Mouse (Mus musculus) fat pad, adult 2 months (tissue): ENCODE data around the gene Bach1.

Source experiments
- DNase-seq: peaks from one replicate; pipeline ENCODE4 v3.0.0-alpha.2; 2011; ENCODE audit warnings: low read depth, low spot score; ENCODE audit errors: extremely low read depth

Gene Bach1

GRCm38 (mm10) chr16:87698692-87699305 lies at the start of gene Bach1:
Bach1 (plus strand) TSS chr16:87698945.
- DNase-seq = no peak

- DNase-seq = no peak
Measured at GRCm38 (mm10) chr16:87652344-87652743, 46.4 kb upstream of the Bach1 start.

DNA sequence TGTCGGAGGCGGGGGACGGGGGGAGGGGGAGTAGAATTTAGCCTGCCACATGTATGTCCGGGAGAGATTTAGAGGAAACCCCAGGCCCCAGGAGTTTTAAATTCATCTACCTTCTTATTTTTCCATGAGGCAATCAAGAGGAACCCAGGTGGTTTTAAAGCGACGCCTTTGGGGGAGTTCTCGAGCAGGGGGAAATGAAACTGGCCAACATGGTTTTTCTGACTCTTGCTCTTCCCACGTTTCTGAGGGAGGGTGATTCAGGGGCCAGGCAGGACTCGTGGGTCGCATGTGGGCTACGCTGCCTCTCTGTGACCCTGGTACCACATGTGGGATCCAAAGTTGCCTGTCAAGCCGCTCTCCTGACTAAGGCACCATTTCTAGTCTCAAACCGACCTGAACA lies 45.8 kb upstream of the Bach1 start:
- no peak for DNase-seq

GRCm38 (mm10) chr16:87654016-87654575 lies 44.6 kb upstream of the Bach1 start:
- DNase-seq = no peak

DNA sequence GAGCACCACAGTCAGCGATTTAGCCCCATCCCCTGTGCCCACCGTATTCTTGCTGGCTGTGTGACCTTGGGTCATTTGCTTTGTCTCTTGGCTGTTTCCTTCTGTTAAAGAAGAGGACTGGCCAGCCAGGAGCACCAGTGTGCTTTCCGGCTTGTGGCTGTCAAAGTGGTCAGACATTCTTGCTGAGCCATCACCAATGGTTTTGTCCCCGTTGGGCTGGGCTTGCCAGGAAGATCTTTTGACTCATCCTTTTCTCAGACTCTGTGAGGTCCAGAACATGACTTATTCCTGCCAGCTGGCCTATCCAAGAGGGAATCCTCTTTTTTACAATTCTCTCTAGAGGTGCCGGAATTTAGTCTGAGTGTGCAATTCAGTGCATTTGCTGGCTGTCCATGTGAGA lies 43.7 kb upstream of the Bach1 start:
- no peak for DNase-seq

DNA sequence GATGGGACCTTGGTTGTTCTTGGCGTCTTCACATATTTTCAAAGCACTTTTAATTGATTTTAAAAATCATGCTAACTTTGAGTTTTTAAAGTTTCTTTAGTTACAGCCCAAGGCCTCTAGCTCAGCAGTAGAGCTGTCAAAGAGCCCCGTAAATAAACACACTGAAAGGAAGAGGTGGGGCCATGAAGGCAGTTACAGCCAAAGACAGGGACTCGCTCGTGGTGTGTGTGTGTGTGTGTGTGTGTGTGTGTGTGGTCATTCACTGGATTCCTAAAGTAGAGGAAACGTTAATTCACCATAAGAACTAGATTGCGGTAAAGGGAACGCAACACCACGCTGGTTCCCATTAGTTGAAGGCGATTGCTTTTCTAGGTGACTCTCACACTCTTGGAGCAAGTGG lies 43.2 kb upstream of the Bach1 start:
- DNase-seq = no peak

DNA sequence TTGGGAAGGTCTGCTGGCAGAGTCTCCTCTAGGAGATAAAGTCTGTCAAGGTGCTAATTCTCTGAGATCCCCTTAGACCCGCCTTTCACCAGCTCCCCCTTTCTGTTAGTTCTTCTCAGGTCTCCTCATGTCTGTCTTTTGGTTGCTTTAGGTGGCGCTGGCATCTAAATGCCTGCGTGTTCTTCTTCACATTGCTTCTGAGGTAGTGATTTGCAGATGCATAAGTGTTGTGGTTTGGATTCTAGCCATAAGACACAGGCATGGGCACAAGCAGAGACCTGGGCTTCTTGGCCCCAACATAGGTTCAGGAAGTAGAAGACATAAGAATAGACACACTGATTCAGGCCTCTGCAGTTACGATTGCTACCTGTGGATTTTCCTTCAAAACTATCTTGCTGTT lies 42.0 kb upstream of the Bach1 start:
- DNase-seq = no peak

DNA sequence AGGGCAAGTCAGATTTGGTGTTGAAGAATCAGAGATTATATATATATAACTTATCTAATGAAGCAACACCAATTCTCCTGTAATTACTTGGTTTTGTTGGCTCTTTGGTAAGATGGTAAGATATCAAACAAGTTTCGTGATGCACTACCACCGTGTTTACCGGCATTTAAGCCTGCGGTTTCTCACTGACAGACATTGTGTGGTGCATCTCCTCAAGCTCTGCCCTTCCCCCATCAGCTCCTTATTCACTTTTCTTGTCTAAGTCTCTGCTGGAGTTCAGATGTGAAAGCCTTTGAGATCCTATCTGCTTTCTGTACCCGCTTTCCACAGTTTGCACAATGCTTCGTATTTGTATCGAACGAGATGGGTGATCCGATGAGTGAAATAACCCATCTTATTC lies 41.5 kb upstream of the Bach1 start:
- no peak for DNase-seq

- DNase-seq = no peak
Measured at GRCm38 (mm10) chr16:87661024-87661471, 37.7 kb upstream of the Bach1 start.

DNA sequence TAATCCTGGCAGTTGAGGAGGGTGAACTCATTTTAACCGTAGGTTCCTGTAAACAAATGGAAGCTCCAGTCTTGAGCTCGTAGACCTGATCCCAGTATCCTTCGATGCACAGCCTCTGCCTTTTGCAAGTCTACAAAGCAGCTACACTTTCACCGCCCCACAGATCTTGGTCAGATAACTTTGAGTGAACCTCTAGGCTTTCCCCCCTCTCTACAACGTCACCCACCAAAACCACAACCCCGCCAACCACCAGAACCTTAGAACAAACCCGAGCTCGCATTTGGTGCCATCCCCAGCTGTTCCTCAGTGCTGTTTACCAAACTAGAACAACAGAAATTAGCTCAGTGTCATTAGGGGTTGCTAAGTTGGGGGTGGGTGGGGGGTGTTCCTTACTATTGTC lies 37.1 kb upstream of the Bach1 start:
- no peak for DNase-seq

- DNase-seq = no peak
Measured at GRCm38 (mm10) chr16:87662528-87662927, 36.2 kb upstream of the Bach1 start.

- no peak for DNase-seq
Measured at GRCm38 (mm10) chr16:87663890-87664289, 34.9 kb upstream of the Bach1 start.

DNA sequence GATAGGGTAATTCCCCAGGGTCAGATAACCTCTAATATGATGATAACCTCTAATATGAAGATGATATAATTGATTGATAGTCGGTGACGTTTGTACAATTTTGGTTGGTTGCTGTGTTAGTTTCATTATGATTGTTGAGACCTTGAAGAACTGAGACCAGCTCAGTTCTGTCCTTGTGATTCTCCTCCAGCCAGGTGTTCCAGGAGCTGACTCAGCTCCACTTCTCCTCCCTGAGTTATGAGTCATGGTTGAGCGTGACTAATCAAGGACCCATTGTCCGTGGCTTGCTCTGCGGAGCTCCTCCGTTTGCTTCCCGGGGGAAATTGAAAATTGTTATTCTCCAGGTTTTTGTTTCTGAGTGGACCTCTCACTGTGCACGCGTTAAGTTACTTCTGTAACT lies 33.5 kb upstream of the Bach1 start:
- no peak for DNase-seq

- DNase-seq = no peak
Measured at GRCm38 (mm10) chr16:87665752-87666619, 32.8 kb upstream of the Bach1 start.

DNA sequence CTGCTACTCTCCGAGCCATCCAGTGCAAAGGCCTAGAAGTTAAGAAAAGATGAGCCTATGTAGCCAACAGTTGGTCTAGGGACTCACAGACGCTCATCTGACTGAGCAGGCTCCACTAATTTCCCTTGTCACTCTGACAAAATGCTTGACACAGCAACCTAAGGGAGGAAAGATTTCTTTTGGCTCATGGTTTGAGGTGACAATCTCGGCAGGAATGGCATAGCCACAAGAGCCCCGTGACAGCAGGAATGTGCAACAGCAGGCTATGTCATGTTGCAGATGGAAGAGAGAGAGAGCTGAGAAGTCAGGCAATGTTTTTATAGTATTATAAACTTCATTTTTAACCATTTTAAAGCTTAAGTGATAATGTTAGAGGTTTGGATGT lies 32.1 kb upstream of the Bach1 start:
- DNase-seq = no peak

DNA sequence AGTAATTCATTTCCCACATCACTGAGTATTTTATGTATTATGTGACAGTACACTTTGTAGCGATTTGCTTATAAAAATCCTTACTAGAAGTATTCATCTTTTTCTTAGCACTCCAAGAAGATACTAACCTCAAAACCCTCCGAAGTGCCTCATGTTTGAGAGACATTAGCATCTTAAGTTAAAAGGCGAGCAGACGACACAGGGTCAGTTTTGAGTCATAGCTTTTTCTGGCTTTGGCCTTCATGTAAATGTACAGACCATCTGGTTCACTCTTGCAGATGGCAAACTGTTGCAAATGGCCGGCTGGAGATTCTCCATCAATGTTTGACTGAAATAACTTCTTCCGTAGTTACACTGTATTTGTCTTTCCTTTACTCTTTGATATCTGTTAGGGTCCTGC lies 30.7 kb upstream of the Bach1 start:
- no peak for DNase-seq

- DNase-seq = no peak
Measured at GRCm38 (mm10) chr16:87670091-87670820, 28.5 kb upstream of the Bach1 start.

DNA sequence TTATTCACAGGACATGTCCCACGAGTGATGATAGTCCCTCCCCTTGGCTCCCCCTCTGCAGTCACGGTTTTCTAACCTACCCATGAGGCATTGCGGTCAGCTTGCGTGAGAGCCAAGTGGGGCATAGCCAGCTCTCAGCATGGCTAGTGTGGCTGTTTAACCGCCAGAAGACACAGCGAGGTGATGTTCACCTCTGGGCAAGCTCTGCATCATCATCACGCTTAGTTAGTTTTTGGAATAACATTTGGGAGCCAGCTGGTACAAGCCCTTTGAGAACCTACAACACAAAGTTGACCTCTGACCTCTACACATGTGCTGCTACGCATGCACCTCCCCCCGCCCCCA lies 28.0 kb upstream of the Bach1 start:
- no peak for DNase-seq

GRCm38 (mm10) chr16:87671336-87671735 lies 27.4 kb upstream of the Bach1 start:
- DNase-seq = no peak

GRCm38 (mm10) chr16:87673155-87673554 lies 25.6 kb upstream of the Bach1 start:
- no peak for DNase-seq

DNA sequence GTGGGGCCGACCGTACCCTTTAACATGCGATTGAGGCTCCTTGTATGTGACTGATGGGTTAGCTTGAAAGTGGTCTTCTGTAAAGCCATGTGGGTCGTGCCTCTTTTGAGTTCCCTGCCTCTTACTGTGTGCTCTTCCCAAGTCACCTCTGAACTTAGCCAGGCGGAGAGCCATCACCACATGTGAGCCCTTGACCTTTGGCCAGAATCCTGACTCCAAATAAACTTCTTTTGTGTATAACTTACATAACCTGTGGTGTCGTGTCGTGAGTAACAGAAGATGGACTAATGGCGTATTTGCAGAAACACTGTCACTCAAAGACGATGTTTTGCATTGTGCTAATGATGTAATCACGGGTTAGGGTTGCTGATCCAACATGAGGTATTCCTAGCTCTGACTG lies 22.6 kb upstream of the Bach1 start:
- DNase-seq = no peak

DNA sequence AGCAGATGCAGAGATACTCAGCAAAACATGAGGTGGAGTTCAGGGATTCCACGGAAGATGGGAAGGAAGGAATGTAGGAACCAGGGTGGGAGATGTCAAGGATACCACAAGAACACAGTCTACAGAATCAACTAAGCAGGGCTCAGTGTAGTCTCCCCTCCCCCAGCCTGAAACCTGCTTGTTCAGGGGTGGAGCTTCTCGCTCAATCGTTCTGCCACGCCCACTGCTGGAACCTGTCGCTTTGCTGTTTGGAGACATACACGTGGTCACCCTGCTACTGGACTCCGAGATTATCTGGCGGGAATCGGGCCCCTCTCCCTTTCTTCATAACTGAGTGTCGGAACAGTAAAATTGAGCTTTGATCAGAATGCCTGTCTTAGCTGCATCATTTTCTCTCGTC lies 20.1 kb upstream of the Bach1 start:
- DNase-seq = no peak
